Mouse (Mus musculus) spleen, adult 2 months (tissue): ENCODE data around the gene Krt2.

Source experiments
- CTCF ChIP-seq: fragments of 200-500 bp; IDR thresholded peaks from 2 replicates; pipeline ENCODE4 v1.5.1; 2011; ENCODE audit warnings: mild to moderate bottlenecking, inconsistent platforms; ENCODE audit not compliant: insufficient read depth, insufficient read length, insufficient replicate concordance; ENCODE audit errors: extremely low read depth
- POLR2A ChIP-seq: fragments of 200-500 bp; IDR thresholded peaks from 2 replicates; pipeline ENCODE4 v1.6.1; 2011; ENCODE audit warnings: low read depth, low read length, inconsistent platforms

GRCm38 (mm10) chr15:101772080-101772710 is 45.8 kb downstream of the Krt2 start:
- TF ChIP-seq CTCF (no peak), POLR2A (no peak)
